Mouse (Mus musculus) thymus, postnatal 25 days (tissue): Measurements from ENCODE around the gene Ei24.

ENCODE experiments used
- DNase-seq: peaks from one replicate; pipeline ENCODE4 v3.0.0; 2022

Ei24 gene

GRCm38 (mm10) chr9:36792191-36792590, 5.0 kb downstream of the Ei24 start:
- DNase-seq: no peak

DNA sequence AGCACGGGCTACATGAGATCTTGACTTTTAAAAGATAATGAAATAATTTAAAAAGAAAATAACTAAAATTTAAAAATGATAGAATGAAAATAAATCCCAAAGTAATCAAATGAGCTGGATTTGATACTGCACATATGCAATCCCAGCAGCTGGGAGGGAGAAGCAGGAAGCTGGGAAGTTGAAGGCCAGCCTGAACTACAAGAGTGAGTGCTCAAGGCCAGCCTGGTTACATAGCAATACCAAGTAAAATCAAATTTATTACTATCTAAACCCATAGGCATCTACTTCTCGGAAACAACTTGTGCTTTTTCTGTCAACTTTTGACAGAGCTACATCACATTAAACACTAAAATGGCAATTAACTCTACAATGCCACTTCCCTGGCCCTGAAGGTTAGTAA, 13.3 kb downstream of the Ei24 start:
- DNase-seq: no peak

DNA sequence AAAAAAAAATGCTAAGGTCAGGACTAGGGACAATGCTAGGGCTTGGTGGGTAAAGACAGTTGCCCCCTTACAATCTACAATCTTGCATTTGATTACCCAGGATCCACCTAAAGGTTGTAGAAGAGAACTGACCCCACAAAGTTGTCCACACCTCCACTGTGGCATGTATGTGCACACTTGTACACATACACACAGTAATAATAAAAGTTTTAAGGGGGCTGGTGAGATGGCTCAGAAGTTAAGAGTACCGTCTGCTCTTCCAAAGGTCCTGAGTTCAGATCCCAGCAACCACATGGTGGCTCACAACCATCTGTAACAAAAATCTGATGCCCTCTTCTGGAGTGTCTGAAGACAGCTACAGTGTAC, 28.2 kb downstream of the Ei24 start:
- DNase-seq: no peak

DNA sequence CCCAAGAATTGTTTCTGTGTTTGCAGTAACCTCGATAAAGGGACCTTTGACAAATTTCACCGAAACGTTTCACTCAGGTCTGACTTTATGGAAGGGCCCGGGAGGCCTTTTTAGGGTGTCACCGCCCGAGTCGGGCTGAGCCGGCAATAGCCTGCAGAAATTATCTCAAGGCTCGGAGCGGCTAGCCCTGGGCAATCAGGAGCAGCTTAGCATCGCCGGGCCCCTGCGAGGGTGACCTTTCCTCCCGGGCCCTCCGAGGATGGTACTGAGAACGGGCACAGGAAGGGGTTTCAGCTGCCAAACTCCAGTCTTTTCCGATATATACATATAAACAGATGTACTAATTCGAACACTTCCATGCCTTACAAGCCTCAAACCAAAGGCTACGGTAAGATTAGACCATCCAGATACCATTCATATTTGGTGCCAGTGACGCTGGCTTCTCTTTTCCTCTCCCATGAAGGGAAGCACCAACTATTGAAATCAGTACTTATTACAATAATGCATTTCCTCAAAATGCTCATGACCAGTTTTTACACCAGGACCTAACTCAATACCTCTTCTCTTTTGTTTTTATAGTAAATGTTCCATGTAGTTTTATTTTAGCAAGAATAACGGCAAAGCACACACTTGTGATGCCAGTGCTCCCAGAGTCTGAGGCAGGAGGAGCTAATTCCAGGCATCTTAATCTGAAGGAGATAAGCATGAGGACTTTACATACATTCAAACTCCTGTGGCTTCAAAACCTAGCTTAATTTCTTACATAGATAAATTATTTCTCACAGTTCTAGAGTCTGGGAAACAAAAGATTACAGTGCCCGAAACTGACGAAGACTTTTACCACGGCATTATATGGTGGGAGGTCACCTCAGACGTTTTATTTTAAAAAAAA, 28.8 kb downstream of the Ei24 start:
- peak; percentile 57 for DNase-seq

- peak; percentile 95 for DNase-seq
These were observed 29.7 kb downstream of the Ei24 start, which contains the start of gene Stt3a for GRCm38 (mm10) chr9:36767203-36768143. TSS of gene Stt3a (minus strand) at chr9:36767679.

DNA sequence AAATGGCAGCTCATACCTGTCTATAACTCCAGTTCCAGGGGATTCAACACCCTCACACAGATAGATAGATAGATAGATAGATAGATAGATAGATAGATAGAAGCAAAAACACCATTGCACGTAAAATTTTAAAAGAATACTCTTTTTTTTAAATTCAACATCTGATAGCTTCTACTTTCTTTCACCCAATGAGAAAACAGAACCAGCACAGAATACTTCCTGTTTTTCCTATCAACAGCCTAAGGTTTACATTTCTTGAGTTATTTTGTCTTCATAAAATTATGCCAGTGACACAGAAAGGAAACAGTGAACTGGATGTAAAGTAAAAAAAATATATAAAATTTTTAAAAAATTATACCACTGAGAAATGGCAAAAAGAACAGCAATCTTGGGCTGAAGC, 32.8 kb downstream of the Ei24 start:
- no peak for DNase-seq
